Mouse (Mus musculus): ENCODE results near the gene Prrt1. TPM values are rescaled to one million over a fixed set of nuclear protein-coding genes. Genes with fewer than 3 reads are reported as not detected.

Gene Prrt1
- polyA plus RNA-seq, 1 experiment from 2014 or later, result 10.7 TPM

DNA sequence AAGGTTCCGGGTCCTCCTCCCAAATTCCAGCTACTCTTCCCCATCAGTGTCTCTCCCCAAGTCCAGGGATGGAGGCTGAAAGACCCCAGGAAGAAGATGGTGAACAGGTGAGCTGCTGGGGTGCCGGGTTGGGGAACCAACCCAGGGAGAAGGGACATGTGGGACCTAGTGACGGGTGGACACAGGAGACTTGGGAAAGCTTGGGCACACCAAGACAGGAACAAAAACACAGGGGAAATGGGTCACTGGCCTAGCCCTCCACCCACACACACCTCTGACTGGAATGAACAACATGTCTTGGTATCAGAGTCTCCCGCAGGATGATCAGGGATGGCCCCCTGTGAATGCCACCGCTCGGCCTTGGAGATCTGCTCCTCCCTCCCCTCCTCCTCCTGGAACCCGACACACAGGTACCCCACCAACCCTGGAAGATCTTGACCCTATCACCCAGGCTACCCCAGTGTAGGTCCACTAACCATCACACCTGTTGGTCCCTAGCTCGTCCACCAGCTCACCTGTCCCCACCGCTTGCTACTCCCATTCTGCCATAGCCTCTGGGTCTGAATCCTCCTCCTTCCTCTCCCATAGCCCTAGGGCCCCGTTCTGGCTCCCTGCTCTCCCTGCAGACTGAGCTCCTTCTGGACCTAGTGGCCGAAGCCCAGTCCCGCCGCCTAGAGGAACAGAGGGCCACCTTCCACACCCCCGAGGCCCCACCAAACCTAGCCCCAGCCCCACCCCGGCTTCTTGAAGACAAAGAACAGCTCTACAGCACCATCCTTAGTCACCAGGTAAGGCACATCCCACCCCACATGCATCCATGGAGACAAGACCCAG lies 39.0 kb upstream of the Prrt1 start:
- peak overlapping the region; percentile 98 for H3K27ac ChIP-seq
- peaks cover 64% of the 10 kb centered on the region for H3K4me1 ChIP-seq
- no peaks in the 10 kb centered on the region for H3K27me3 ChIP-seq (replicated peaks)
- H3K4me2 ChIP-seq, result peak overlapping the region; percentile 90
- no peak for ATAC-seq (replicated peaks)
- peak overlapping the region; percentile 12; the same call in 1 of the 2 replicates for H3K9ac ChIP-seq
- H3K36me3 ChIP-seq (replicated peaks), result no peaks in the 10 kb centered on the region; the same call in 1 of the 2 replicates
- H3K4me3 ChIP-seq, result no peak overlapping the region
- 61% methylated on average over 15 of the region's 15 CpGs for WGBS
- no peaks in the 10 kb centered on the region for H3K9me3 ChIP-seq

DNA sequence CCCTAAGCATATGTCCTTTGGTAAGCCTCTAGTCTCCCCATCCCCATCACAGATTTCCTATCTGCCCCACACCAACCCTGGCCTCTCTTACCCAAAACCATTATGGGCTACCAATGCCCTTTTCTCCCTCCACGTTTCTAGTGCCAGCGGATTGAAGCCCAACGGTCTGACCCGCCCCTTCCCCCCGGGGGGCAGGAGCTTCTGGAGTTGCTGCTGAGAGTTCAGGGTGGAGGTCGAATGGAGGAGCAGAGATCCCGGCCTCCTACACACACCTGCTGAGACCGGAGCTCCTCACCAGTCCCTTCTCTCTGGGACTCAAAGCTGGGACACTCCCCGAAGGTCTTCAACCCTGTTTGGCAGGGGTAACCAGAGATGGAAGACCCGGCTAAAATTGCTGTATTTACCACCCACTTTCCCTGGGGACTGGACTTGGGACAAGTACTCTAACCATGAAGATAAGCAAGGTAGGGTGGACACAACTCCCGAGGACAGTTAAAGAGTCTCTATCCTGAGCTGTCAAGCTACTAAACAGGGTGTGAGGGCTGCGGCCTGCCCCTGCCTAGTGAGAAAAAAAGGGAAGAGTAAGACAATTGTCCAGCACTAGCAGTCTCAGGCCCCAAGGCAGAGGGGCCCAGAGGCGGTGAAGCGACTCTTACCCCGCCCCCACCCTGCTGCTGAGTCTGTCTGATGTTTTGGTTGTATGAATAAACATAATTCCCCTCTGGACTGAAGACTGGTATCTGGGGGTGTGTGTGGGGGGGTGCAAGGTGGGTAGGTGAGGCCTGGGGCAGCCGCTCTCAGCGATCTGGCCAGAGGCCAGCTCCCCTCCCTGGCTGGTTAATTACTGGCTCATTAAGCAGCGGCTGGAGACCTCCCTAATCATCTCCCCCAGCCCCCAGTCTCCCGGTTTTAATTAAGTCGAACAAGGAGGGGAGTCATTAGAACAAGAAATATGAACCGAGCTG lies 38.0 kb upstream of the Prrt1 start, which contains the start of gene Pbx2:
TSS of gene Pbx2 (plus strand) at position 238 of the 965 bp plus-strand sequence.
- Histone ChIP-seq H3K36me3 (replicated peaks) (peaks cover 5% of the 10 kb centered on the region; the same call in 1 of the 2 replicates), H3K9ac (peak within 1 kb of the TSS; percentile 92), H3K27me3 (replicated peaks) (no peaks in the 10 kb centered on the region), H3K27ac (peak within 1 kb of the TSS; percentile 98), H3K4me2 (peak within 1 kb of the TSS; percentile 90), H3K4me1 (peaks cover 60% of the 10 kb centered on the region), H3K9me3 (no peaks in the 10 kb centered on the region), H3K4me3 (peak within 1 kb of the TSS; percentile 80)
- 2% methylated on average over 21 of the region's 21 CpGs for WGBS
- no peak for ATAC-seq (replicated peaks)

DNA sequence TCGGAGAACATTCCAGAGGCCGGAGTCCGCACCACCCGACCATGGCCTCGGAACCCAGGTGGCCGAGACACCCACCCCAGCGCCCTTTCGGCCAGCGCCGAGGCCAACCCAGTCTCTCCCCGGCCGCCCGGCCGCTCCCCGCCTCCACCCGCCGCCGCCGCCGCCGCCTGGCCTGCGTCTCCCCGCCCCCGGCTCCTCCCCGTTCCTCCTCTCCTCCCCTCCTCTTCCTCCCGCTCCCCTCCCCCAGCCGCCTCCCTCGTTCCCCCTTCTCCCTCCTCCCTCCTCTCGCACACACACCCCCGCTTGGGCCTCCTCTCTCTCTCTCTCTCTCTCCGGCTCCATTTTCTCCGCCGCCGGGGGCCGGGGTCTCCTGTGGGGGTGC lies 37.3 kb upstream of the Prrt1 start:
- Histone ChIP-seq H3K9ac (peak overlapping the region; percentile 92), H3K4me3 (peak overlapping the region; percentile 80), H3K4me1 (peaks cover 58% of the 10 kb centered on the region), H3K27ac (peak overlapping the region; percentile 98), H3K9me3 (no peaks in the 10 kb centered on the region), H3K4me2 (peak overlapping the region; percentile 90), H3K36me3 (replicated peaks) (peaks cover 5% of the 10 kb centered on the region; the same call in 1 of the 2 replicates), H3K27me3 (replicated peaks) (no peaks in the 10 kb centered on the region)
- peak; percentile 27 for ATAC-seq (replicated peaks)
- WGBS, result 1% methylated on average over 21 of the region's 35 CpGs

DNA sequence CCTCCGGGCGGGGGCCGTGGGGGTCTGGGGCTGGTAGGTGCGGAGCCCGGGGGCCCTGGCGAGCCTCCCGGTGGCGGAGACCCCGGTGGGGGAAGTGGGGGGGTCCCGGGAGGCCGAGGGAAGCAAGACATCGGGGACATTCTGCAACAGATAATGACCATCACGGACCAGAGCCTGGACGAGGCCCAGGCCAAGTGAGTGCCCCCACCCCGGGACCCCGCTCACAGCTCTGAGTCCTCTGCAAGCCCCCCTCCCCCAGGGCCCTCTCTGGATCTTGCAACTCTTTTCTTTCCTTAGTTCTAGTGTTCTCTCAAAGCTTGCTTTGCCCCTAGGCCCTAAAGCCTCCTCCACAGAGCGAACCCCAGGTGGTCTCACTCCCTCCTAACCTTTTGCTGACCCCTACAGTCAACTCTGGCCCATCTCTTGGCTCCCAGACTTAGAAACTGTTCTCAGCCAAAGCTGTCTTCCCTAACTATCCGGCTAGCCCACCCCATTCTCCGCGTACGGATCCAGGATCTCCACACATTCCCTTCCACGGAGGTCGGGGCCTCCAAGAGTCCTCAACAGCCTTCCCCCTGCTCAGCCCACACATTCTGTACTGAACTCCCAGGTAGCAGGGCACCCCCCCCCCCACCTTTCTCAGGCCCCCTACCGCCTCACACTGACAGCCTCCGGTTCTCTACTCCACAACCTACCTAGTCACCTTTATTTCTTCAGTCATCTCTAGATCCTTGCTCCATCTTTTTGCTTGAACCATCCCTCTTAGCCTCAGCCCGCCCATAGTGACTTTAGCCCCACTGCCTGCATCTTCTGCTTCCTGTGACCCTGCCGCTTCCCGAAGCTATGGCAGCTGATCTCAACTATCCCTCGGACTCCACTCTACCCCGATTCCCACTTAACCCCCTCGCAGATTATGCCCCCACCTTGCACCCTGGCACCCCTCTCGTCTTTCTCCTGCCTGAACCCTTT lies 36.5 kb upstream of the Prrt1 start:
- ATAC-seq (replicated peaks), result peak; percentile 18

DNA sequence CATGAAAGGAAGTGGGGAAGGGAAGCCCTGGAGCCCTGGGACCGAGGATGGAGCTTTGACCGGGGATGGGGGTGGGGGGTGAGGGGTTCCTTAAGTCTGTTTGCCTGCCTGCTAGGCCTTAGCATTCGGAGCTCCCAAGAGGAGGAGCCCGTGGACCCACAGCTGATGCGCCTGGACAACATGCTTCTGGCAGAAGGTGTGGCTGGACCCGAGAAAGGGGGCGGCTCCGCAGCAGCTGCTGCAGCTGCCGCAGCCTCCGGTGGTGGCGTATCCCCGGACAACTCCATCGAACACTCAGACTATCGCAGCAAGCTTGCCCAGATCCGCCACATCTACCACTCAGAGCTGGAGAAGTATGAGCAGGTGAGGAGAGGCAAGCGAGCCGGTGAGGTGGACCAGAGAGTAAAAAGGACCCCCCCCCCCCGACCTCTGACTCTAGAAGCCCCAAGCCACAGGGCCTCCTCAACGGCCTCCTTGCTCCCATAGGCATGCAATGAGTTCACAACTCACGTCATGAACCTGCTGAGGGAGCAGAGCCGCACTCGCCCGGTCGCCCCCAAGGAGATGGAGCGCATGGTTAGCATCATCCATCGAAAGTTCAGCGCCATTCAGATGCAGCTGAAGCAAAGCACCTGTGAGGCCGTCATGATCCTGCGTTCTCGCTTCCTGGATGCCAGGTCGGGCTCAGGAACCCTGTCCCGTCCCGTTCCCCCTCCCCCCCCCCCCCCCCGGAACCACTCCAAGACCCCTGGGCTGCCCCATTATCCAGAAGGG lies 35.4 kb upstream of the Prrt1 start:
- Histone ChIP-seq H3K36me3 (replicated peaks) (peaks cover 5% of the 10 kb centered on the region; the same call in 1 of the 2 replicates), H3K4me1 (peaks cover 47% of the 10 kb centered on the region), H3K4me3 (peak overlapping the region; percentile 80), H3K4me2 (peak overlapping the region; percentile 90), H3K27me3 (replicated peaks) (no peaks in the 10 kb centered on the region), H3K9ac (peak overlapping the region; percentile 92), H3K27ac (peak overlapping the region; percentile 98), H3K9me3 (no peaks in the 10 kb centered on the region)
- WGBS, result 43% methylated on average over 33 of the region's 34 CpGs
- no peak for ATAC-seq (replicated peaks)

More for the DNA sequence above, 36.5 kb upstream of the Prrt1 start:
- Histone ChIP-seq H3K4me2 (peak overlapping the region; percentile 90), H3K36me3 (replicated peaks) (peaks cover 5% of the 10 kb centered on the region; the same call in 1 of the 2 replicates), H3K4me3 (peak overlapping the region; percentile 80), H3K27ac (peak overlapping the region; percentile 98), H3K9me3 (no peaks in the 10 kb centered on the region), H3K27me3 (replicated peaks) (no peaks in the 10 kb centered on the region), H3K4me1 (peaks cover 56% of the 10 kb centered on the region), H3K9ac (peak overlapping the region; percentile 92)
- WGBS, result under 1% methylated on average over 31 of the region's 32 CpGs

DNA sequence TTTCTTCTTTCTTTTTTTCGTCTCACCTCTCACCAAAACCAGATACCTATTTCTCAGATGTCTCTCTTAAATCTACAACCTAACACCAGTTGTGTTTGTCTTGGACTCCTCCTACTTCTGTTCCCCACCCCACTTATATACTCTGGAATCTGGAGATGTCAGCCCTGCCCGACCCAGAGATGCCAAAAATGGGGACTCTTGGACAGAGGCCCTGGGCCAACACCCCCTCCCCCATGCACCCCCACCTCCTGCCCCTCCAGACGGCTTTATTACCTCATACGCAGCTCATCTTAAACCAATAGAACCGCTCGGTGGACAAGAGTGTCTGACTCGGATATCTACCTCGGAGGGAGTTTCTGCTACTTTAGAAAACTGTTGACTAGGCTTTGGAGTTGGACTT lies 33.2 kb upstream of the Prrt1 start:
- 80% methylated on average over 8 of the region's 8 CpGs for WGBS
- no peaks in the 10 kb centered on the region for H3K27me3 ChIP-seq (replicated peaks)
- no peak overlapping the region for H3K4me3 ChIP-seq
- H3K4me1 ChIP-seq, result peaks cover 31% of the 10 kb centered on the region
- no peak overlapping the region for H3K9ac ChIP-seq
- no peak overlapping the region for H3K4me2 ChIP-seq
- peaks cover 12% of the 10 kb centered on the region; the same call in 1 of the 2 replicates for H3K36me3 ChIP-seq (replicated peaks)
- no peaks in the 10 kb centered on the region for H3K9me3 ChIP-seq
- no peak for ATAC-seq (replicated peaks)
- no peak overlapping the region for H3K27ac ChIP-seq

DNA sequence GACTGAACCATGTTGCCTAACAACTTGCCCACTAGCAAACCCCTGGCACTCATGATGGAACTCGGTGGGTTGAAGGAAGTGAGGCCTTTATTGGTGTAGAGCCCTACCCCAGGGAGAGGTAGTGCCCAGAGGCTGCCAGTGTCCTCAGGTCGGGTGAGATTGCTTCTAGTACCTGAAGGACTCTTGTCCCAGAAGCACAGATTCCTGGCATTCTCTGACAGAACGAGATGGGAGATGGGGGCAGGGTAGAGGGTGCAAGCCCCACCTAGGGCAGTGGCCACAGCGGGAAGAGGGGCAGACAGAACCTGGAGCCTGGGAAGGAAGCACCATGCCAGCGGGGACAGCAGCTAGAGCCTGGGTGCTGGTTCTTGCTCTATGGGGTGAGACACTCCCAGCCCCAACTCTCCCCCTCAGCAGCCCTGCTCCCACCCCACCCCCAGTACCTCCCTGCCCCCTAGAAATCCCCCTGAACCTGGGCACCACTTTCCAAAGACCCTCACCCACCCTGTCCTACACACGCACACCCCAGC lies 31.7 kb upstream of the Prrt1 start, which contains the start of gene Ager:
TSS of gene Ager (plus strand) at position 297 of the 530 bp plus-strand sequence.
- H3K4me2 ChIP-seq, result no peak within 1 kb of the TSS
- peaks cover 34% of the 10 kb centered on the region for H3K4me1 ChIP-seq
- no peak within 1 kb of the TSS for H3K9ac ChIP-seq
- ATAC-seq (replicated peaks), result no peak
- H3K27me3 ChIP-seq (replicated peaks), result no peaks in the 10 kb centered on the region
- peaks cover 15% of the 10 kb centered on the region; the same call in 1 of the 2 replicates for H3K36me3 ChIP-seq (replicated peaks)
- H3K4me3 ChIP-seq, result no peak within 1 kb of the TSS
- WGBS, result 24% methylated on average over 6 of the region's 6 CpGs
- H3K9me3 ChIP-seq, result no peaks in the 10 kb centered on the region
- no peak within 1 kb of the TSS for H3K27ac ChIP-seq

DNA sequence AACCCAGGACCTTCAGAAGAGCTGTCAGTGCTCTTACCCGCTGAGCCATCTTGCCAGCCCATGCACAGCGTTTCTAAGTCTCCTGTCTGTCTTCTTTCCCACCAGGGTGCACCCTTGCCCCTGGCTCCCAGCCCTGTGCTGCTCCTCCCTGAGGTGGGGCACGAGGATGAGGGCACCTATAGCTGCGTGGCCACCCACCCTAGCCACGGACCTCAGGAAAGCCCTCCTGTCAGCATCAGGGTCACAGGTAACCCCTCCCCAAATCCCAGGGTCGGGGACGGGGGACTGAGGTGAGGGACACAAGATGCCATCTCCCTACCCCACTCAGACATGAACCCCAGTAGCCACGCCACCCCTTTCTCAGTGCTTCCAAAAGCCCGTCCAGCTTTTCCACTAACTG lies 29.4 kb upstream of the Prrt1 start:
- 77% methylated on average over 9 of the region's 9 CpGs for WGBS
- H3K9ac ChIP-seq, result no peak overlapping the region
- peaks cover 15% of the 10 kb centered on the region; the same call in 1 of the 2 replicates for H3K36me3 ChIP-seq (replicated peaks)
- H3K4me2 ChIP-seq, result no peak overlapping the region
- no peak overlapping the region for H3K27ac ChIP-seq
- ATAC-seq (replicated peaks), result no peak
- H3K4me1 ChIP-seq, result peaks cover 26% of the 10 kb centered on the region
- H3K27me3 ChIP-seq (replicated peaks), result no peaks in the 10 kb centered on the region
- H3K4me3 ChIP-seq, result no peak overlapping the region
- H3K9me3 ChIP-seq, result no peaks in the 10 kb centered on the region

DNA sequence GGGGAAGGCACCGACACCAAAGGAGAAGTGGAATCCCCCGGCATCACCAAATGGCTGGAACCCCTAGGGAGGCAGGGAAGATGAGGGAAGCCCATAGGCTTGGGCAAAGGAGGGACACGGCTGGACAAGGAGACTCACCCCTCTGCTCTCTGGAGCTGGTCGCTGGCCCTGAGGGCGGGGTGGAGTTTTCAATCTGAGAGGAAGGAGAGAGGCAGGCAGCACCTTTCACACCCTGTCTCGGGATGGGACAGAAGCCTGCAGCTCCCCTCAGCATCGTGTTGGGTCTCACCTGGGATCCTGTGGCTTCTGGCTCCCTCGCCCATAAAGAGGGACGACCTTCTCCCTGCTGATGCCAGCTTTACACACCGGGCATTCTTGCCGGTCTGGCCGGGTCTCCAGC lies 27.5 kb upstream of the Prrt1 start:
- Histone ChIP-seq H3K9me3 (no peaks in the 10 kb centered on the region), H3K27me3 (replicated peaks) (no peaks in the 10 kb centered on the region), H3K4me1 (peaks cover 29% of the 10 kb centered on the region), H3K9ac (peak overlapping the region; percentile 66; the same call in 1 of the 2 replicates), H3K36me3 (replicated peaks) (peaks cover 11% of the 10 kb centered on the region; the same call in 1 of the 2 replicates), H3K4me3 (peak overlapping the region; percentile 86; the same call in 1 of the 2 replicates), H3K27ac (no peak overlapping the region), H3K4me2 (peak overlapping the region; percentile 63)
- WGBS, result 90% methylated on average over 12 of the region's 12 CpGs
- no peak for ATAC-seq (replicated peaks)

DNA sequence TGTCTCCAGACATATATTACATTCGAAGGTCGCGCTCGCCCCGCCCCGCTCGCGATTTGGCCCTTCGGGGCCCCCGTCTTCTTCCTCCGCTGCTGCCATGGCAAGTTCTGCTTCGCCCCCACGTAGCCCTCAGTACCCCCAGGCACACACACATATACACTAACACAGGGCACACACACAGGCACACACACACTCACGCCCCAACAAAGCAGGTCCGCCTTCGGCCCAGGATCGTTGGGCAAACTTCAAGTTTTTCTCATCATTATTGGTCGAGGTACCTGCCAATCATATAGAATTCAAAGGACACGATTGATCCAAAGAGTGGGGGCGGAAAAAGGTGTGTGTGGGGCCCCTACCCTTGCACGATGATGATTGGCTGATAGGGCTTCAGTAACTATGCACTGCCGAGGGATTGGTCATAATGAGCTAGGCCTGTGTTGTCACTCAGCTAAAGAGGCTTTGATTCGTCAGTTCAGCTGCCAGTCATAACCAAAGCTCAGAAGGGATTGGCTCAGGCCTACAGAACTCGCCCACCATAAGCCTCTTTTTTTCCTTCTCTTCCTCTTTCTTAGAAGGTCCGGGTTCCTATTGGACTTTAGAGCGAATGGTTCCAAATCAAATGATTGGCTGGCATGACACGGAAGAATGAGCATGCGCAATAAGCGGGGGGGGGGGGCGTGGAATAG lies 25.8 kb upstream of the Prrt1 start, which contains the start of gene Rnf5:
TSS of gene Rnf5 (minus strand) at position 316 of the 686 bp plus-strand sequence.
- Histone ChIP-seq H3K4me3 (peak within 1 kb of the TSS; percentile 86), H3K9ac (peak within 1 kb of the TSS; percentile 94), H3K36me3 (replicated peaks) (peaks cover 11% of the 10 kb centered on the region; the same call in 1 of the 2 replicates), H3K9me3 (no peaks in the 10 kb centered on the region), H3K4me1 (peaks cover 45% of the 10 kb centered on the region), H3K27ac (peak within 1 kb of the TSS; percentile 92), H3K4me2 (peak within 1 kb of the TSS; percentile 70), H3K27me3 (replicated peaks) (no peaks in the 10 kb centered on the region)
- ATAC-seq (replicated peaks), result peak; percentile 95
- WGBS, result 1% methylated on average over 30 of the region's 30 CpGs

All from midbrain, embryonic 15.5 days (tissue).